Mouse (Mus musculus) embryonic facial prominence, embryonic 14.5 days (tissue): Measurements from ENCODE around the gene Clstn2. TPM values are rescaled to one million over a fixed set of nuclear protein-coding genes. Genes with fewer than 3 reads are reported as not detected.

Experiments used
- ATAC-seq: fragments of 200-750 bp; cut with Nextera tagmentation; 2 replicates; pipeline ENCODE4 v1.8.0; 2017; ENCODE audit warnings: low read depth, moderate number of reproducible peaks, moderate TSS enrichment
- DNase-seq: peaks from one replicate; pipeline ENCODE4 v3.0.0-alpha.2; 2015; ENCODE audit warnings: low spot score
- H3K27ac ChIP-seq: fragments of 300-500 bp; sonication (generic); replicated peaks from 2 replicates; pipeline ENCODE4 v1.5.1; 2014; ENCODE audit warnings: low read depth, mild to moderate bottlenecking, low read length, moderate library complexity
- H3K27me3 ChIP-seq: fragments of 300-500 bp; sonication (generic); replicated peaks from 2 replicates; pipeline ENCODE4 v1.6.1; 2014; ENCODE audit warnings: low read length; ENCODE audit not compliant: control insufficient read depth, insufficient read depth
- H3K36me3 ChIP-seq: fragments of 300-500 bp; sonication (generic); 2 replicates; pipeline ENCODE4 v1.6.1; 2014; ENCODE audit warnings: low read length, mixed read lengths; ENCODE audit not compliant: control insufficient read depth, insufficient read depth
- H3K4me1 ChIP-seq: fragments of 300-500 bp; sonication (generic); 2 replicates; pipeline ENCODE4 v1.6.1; 2014; ENCODE audit warnings: antibody characterized with exemption, low read length; ENCODE audit not compliant: control insufficient read depth, insufficient read depth
- H3K4me2 ChIP-seq: fragments of 300-500 bp; sonication (generic); 2 replicates; pipeline ENCODE4 v1.6.1; 2014; ENCODE audit warnings: low read depth, mild to moderate bottlenecking, low read length, moderate library complexity, mixed read lengths
- H3K4me3 ChIP-seq: fragments of 300-500 bp; sonication (generic); 2 replicates; pipeline ENCODE4 v1.5.1; 2014; ENCODE audit warnings: low read depth, mild to moderate bottlenecking, low read length
- H3K9ac ChIP-seq: fragments of 300-500 bp; sonication (generic); 2 replicates; pipeline ENCODE4 v1.6.1; 2014; ENCODE audit warnings: low read depth, mild to moderate bottlenecking, low read length, moderate library complexity, mixed read lengths
- H3K9me3 ChIP-seq: fragments of 300-500 bp; sonication (generic); 2 replicates; pipeline ENCODE4 v1.6.1; 2016; ENCODE audit warnings: low read length; ENCODE audit not compliant: control insufficient read depth
- WGBS: fragments of 180-500 bp; shearing (Covaris S2); extraction: QIAGEN DNeasy Blood & Tissue Kit; methylation state at CpG from one replicate; pipeline ENCODE4 v1.1.7; 2014; 5-methylcytosine and 5-hydroxymethylcytosine counted together
- polyA plus RNA-seq: library from polyadenylated mRNA; unstranded; fragments of >200 nt; fragmentation: Nextera tagmentation; extraction: Ambion mirVana; gene quantifications from 2 replicates; pipeline ENCODE4 v1.2.1, GENCODE M21; 2014

Clstn2 gene
- polyA plus RNA-seq, 1 experiment from 2014 or later, result 3.8 TPM

DNA sequence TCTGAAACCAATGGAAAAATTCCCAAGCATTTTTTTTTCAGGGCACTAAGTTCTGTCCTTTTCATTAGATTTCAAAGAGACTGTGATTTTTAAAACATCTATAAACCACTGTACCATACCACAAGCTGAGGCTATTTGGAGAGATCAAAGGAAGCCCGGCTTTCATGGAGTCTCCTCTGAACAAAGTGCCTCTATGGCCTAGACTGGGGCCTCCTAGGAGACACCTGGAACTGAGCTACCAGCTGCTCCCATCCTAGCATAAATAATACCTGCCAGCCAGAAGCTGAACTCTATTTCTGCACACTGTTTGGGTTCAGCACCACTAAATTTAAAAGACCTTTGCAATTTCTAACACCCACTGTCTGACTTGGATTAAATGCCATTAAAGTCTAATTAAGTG, 257.2 kb downstream of the Clstn2 start:
- no peaks in the 10 kb centered on the region for H3K4me1 ChIP-seq
- no peaks in the 10 kb centered on the region for H3K36me3 ChIP-seq
- WGBS, result 50% methylated on average over 1 of the region's 1 CpGs
- no peak for ATAC-seq
- DNase-seq, result no peak
- H3K27ac ChIP-seq, result no peak overlapping the region
- no peak overlapping the region for H3K4me3 ChIP-seq
- H3K9ac ChIP-seq, result no peak overlapping the region
- no peaks in the 10 kb centered on the region for H3K27me3 ChIP-seq
- no peak overlapping the region for H3K4me2 ChIP-seq
- no peaks in the 10 kb centered on the region for H3K9me3 ChIP-seq

DNA sequence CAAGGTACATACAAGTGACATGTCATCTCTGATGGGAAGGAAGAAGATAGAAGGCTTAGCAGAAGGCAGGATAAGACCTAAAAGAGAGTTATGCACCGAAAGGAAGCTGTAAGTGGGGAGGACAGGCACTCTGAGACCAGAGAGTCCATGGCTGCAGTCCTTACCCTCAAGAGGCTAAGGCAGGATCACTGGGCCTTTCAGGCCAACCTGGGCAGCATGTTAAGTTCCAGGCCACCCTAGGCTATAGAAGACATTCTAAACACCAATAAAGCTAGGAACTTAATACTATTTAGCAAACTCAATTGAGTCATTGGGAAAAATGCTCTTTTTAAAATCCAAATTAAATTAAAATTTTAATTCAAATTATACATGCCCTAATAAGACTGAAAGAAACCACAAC, 258.0 kb downstream of the Clstn2 start:
- Histone ChIP-seq H3K9me3 (no peaks in the 10 kb centered on the region), H3K4me1 (no peaks in the 10 kb centered on the region), H3K4me2 (no peak overlapping the region), H3K36me3 (no peaks in the 10 kb centered on the region), H3K9ac (no peak overlapping the region), H3K27ac (no peak overlapping the region), H3K4me3 (no peak overlapping the region), H3K27me3 (no peaks in the 10 kb centered on the region)
- WGBS, result 88% methylated on average over 1 of the region's 1 CpGs
- DNase-seq, result no peak
- no peak for ATAC-seq

DNA sequence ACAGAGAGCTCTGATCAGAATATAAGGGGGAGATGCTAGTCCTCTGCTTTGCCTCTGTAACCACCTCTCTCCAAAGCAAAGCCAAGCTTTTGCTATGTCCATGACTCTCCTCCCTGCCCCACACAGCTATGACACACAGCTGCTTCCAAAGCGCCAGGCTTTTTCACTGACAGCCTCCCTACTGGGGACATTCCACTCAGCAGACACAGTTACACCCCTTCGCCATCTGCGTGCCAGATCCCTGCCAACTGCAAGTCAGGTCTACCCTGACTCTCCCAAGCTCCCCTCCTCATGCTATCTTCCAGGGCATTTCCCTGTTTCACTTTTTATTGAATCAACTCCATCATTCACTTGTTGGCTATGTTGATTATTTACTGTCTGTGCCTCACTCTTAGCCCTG, 259.1 kb downstream of the Clstn2 start:
- Histone ChIP-seq H3K36me3 (no peaks in the 10 kb centered on the region), H3K9me3 (no peaks in the 10 kb centered on the region), H3K4me1 (no peaks in the 10 kb centered on the region), H3K27ac (no peak overlapping the region), H3K27me3 (no peaks in the 10 kb centered on the region), H3K4me3 (no peak overlapping the region), H3K4me2 (no peak overlapping the region), H3K9ac (no peak overlapping the region)
- DNase-seq (peak; percentile 39), ATAC-seq (0 out of 2 replicates have a peak, but pooled peaks have one; percentile 26)
- WGBS, result 69% methylated on average over 3 of the region's 3 CpGs

DNA sequence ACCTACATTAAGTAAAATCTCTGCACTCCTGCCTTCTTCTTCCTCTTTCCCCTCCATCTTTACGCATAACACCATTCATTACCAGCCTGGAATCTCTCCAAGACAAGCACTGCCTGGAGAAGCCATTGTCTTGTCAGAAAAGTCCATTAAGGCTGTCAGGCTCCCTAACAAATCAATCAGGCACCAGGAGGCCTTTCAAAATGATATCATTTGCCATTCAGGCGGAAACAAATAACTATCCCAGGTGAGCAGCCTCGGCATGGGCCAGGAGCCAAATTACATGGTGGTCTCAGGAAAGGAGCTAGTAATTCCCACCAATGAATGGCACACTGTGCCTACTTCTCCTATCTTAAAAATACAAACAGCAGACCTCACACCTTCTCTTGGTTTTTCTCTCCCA, 260.6 kb downstream of the Clstn2 start:
- Histone ChIP-seq H3K4me3 (no peak overlapping the region), H3K27ac (no peak overlapping the region), H3K9ac (no peak overlapping the region), H3K36me3 (no peaks in the 10 kb centered on the region), H3K27me3 (no peaks in the 10 kb centered on the region), H3K4me2 (no peak overlapping the region), H3K4me1 (no peaks in the 10 kb centered on the region), H3K9me3 (no peaks in the 10 kb centered on the region)
- WGBS, result 56% methylated on average over 3 of the region's 3 CpGs
- ATAC-seq (no peak), DNase-seq (peak; percentile 4)

DNA sequence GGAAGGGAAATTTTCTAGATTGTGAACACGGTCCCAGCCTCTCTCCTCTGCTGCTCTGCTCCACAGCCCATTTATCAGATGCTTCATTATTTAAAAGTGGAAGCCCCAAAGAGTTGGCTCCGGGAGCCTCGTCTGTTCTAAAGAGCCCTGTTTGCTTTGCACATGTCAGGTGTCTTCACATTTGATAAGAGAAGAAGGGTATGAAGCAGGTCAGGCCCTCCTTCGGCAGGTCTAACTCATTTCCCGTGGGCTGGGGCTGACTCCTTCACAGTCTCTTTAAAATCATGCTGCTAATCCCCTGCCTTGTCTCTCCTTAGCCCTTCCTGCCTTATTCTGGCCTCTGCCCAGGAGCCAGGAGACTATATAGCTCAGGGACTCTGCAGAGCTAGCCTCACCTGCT, 263.6 kb downstream of the Clstn2 start:
- no peaks in the 10 kb centered on the region for H3K36me3 ChIP-seq
- no peak for DNase-seq
- 72% methylated on average over 5 of the region's 5 CpGs for WGBS

DNA sequence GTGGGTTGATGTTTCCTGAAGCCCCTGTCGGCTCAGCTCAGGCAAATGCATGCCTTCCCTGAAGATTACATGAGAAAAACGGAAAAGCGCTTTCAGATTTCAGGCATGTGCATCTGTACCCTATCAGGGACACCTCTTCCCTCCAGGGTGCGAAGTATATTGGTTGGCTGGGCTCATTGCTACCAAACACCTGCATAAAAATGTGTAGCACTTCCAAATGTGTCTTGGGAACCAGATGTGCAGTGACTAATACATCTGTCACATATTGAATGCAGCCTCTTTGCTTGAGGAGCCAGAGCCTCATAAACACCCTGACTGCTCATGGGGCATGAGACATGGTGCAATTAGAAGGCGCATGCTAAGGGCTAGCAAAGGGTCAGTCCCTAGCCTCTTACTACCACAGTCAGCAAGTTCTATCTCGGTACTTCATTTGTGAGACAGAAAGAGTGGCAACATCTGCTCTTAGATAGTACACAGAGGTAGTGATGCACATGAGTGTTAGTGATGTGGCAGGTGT, 267.7 kb downstream of the Clstn2 start:
- Histone ChIP-seq H3K27ac (no peak overlapping the region), H3K9me3 (no peaks in the 10 kb centered on the region), H3K4me3 (no peak overlapping the region), H3K4me1 (no peaks in the 10 kb centered on the region), H3K9ac (no peak overlapping the region), H3K27me3 (no peaks in the 10 kb centered on the region), H3K36me3 (no peaks in the 10 kb centered on the region), H3K4me2 (no peak overlapping the region)
- no peak for ATAC-seq
- no peak for DNase-seq
- WGBS, result 87% methylated on average over 6 of the region's 6 CpGs

More for the DNA sequence above, 263.6 kb downstream of the Clstn2 start:
- Histone ChIP-seq H3K4me2 (no peak overlapping the region), H3K27ac (no peak overlapping the region), H3K4me1 (no peaks in the 10 kb centered on the region), H3K9me3 (no peaks in the 10 kb centered on the region), H3K4me3 (no peak overlapping the region), H3K9ac (no peak overlapping the region), H3K27me3 (no peaks in the 10 kb centered on the region)
- ATAC-seq, result no peak

DNA sequence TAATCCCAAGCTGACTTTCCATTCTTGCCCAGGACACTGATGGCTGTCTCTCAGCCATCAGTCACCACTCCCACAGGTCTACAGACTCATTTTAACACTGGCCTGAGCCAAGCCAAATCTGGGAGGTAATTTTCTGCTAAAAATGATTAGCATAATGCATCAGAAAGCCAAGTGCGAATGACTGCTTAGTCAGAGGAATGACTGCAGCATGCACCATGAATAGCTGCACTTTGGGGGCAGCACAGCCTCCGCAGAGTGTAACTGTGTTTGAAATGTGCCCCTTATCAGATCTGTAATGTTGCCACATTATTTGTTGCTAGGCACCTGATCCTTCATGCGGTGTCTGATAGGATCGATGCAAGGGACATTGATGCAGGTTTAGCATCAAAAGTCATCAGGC, 269.9 kb downstream of the Clstn2 start:
- no peak overlapping the region for H3K9ac ChIP-seq
- H3K4me2 ChIP-seq, result no peak overlapping the region
- DNase-seq, result no peak
- no peaks in the 10 kb centered on the region for H3K9me3 ChIP-seq
- no peak for ATAC-seq
- no peak overlapping the region for H3K4me3 ChIP-seq
- WGBS, result 90% methylated on average over 4 of the region's 4 CpGs
- no peaks in the 10 kb centered on the region for H3K36me3 ChIP-seq
- H3K27ac ChIP-seq, result no peak overlapping the region
- H3K27me3 ChIP-seq, result no peaks in the 10 kb centered on the region
- H3K4me1 ChIP-seq, result no peaks in the 10 kb centered on the region

DNA sequence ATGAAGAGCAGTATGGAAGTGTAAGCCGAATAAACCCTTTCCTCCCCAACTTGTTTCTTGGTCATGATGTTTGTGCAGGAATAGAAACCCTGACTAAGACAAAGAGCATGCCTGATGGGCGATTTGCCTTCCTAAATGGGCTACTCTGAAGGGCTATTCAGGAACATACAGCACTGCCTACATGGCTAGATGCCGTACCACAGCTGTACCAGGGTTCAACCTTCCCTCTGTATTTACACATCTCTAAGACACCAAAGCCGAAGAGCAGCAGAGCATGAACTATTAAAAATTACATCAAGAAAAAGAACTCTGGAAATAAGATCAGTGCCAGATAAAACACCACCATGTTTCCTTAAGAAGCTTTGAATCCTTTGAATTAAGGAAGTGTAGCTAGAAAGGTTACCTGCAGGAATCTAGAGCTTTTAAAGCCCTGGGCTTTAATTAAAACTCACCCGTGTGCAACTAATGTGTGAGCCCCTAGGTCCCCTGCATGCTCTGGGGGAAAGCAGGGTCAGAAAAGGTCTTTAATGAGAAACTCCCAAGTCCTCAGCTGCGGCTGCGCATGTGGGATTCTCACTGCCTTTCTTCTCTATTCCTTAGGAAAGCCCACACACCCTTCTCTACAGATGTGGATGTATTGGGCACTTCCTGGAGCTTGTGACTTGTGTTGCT, 277.2 kb downstream of the Clstn2 start:
- Histone ChIP-seq H3K36me3 (no peaks in the 10 kb centered on the region), H3K27me3 (no peaks in the 10 kb centered on the region), H3K9ac (no peak overlapping the region), H3K27ac (no peak overlapping the region), H3K4me3 (no peak overlapping the region), H3K4me1 (no peaks in the 10 kb centered on the region), H3K4me2 (no peak overlapping the region), H3K9me3 (no peaks in the 10 kb centered on the region)
- DNase-seq (no peak), ATAC-seq (no peak)
- 73% methylated on average over 6 of the region's 7 CpGs for WGBS

DNA sequence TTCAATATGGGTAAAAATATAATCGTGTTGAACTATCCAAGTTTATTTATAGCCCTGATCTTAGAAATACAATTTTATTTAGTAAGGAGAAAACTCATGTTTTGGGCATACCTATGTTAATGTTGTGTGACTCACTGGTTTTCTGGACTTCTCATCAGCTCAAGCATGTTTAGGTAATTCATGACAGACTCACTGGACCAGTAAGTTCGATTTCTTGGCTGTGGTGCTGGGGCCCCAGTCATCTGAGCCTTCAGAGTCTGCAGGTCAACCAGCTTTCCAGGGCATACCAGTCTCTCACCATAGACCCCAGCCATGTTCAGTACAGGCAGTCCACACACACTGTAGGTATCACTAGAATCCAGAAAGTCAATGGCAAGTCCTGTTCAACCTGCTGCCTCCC, 279.3 kb downstream of the Clstn2 start:
- H3K27ac ChIP-seq, result no peak overlapping the region
- DNase-seq (no peak), ATAC-seq (no peak)
- WGBS, result 61% methylated on average over 2 of the region's 2 CpGs
- H3K9me3 ChIP-seq, result no peaks in the 10 kb centered on the region
- H3K36me3 ChIP-seq, result no peaks in the 10 kb centered on the region
- H3K4me3 ChIP-seq, result no peak overlapping the region
- no peak overlapping the region for H3K4me2 ChIP-seq
- no peaks in the 10 kb centered on the region for H3K27me3 ChIP-seq
- H3K9ac ChIP-seq, result no peak overlapping the region
- no peaks in the 10 kb centered on the region for H3K4me1 ChIP-seq
